Mouse (Mus musculus): ENCODE data around the gene Olfr1286. TPM values are rescaled to one million over a fixed set of nuclear protein-coding genes. Genes with fewer than 3 reads are reported as not detected.

Olfr1286 gene
- not detected in 2 replicates for polyA plus RNA-seq (2012; rRNA removed)

DNA sequence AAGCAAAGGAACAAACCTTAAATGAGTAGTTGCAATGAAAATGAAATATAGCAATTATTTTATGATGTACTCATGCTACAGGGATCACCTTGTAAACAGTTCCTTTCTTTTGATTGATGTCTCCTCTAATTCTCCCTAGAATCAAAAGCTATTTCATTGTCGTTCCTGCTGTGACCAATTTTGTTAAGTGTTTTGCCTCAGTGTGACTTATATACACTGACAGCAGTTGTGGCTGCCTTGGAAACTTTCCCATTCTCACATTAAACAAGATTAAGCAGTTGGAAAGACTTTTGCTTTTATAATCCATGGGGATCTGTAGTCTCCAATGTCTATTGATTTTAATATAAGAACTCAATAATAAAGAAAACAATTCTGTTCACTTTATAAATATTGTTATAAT lies at the start of gene Olfr1286:
TSS of gene Olfr1286 (minus strand) at position 185 of the 400 bp plus-strand sequence.

DNA sequence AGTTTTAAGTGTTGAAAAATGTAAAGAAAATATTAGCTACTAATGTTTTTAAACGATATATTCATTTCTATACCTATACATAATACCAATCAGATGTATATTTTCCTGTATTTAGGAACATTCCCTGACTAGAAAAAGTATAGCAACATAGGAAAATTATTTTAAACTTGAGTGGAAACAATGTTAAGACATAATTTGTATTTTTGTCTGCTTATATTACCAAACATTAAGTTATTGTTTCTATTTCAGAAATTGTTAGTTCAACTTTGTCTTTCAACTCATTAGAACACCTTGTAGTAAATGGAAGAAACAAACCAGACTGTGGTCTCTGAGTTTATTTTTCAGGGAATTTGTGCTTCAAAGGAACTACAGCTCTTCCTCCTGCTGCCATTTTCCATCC lies 25.9 kb upstream of the Olfr1286 start, which contains the start of gene Olfr1287:
TSS of gene Olfr1287 (plus strand) at position 301 of the 400 bp plus-strand sequence.

DNA sequence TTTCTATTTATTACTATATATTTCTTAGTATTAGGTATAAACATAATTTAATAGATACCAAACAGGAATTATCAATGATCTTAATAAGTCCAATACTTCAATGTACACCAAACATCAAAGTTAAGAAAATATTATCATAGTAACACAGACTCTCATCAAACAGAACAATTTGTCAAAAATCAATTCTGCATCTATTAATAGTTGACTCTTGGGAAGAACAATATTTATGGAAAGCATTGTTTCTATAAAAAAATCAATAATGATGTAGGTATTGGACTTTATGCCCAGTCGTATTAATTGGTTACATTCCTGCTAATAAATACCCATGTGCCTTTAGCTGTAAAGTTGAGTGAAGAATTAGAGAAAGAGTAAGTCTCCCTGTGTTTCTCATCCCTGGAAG lies 47.7 kb downstream of the Olfr1286 start, which contains the start of gene Olfr1284:
TSS of gene Olfr1284 (plus strand) at position 301 of the 400 bp plus-strand sequence.

Other genes starting within 250 kb of the Olfr1286 start
- not detected in 2 replicates for gene 4930430A15Rik, start 193.5 kb downstream of the Olfr1286 start, polyA plus RNA-seq (2012; rRNA removed)
- gene Olfr1275, start 187.8 kb downstream of the Olfr1286 start, polyA plus RNA-seq (2012; rRNA removed): not detected in 2 replicates
- not detected in 2 replicates for gene Olfr1276, start 168.6 kb downstream of the Olfr1286 start, polyA plus RNA-seq (2012; rRNA removed)
- not detected in 2 replicates for gene Olfr1277, start 149.0 kb downstream of the Olfr1286 start, polyA plus RNA-seq (2012; rRNA removed)
- gene Olfr1278, start 133.0 kb downstream of the Olfr1286 start, polyA plus RNA-seq (2012; rRNA removed): not detected in 2 replicates
- not detected in 2 replicates for gene Olfr1279, start 122.5 kb downstream of the Olfr1286 start, polyA plus RNA-seq (2012; rRNA removed)
- not detected in 2 replicates for gene Olfr1280, start 109.1 kb downstream of the Olfr1286 start, polyA plus RNA-seq (2012; rRNA removed)
- not detected in 2 replicates for gene Olfr1281, start 96.6 kb downstream of the Olfr1286 start, polyA plus RNA-seq (2012; rRNA removed)
- not detected in 2 replicates for gene Olfr1282, start 87.0 kb downstream of the Olfr1286 start, polyA plus RNA-seq (2012; rRNA removed)
- gene Olfr1283, start 56.3 kb downstream of the Olfr1286 start, polyA plus RNA-seq (2012; rRNA removed): not detected in 2 replicates
- not detected in 2 replicates for gene Olfr1284, start 47.6 kb downstream of the Olfr1286 start, polyA plus RNA-seq (2012; rRNA removed)
- not detected in 2 replicates for gene Olfr1287, start 26.0 kb upstream of the Olfr1286 start, polyA plus RNA-seq (2012; rRNA removed)
- not detected in 2 replicates for gene Olfr1288, start 51.0 kb upstream of the Olfr1286 start, polyA plus RNA-seq (2012; rRNA removed)
- gene Olfr1289, start 57.7 kb upstream of the Olfr1286 start, polyA plus RNA-seq (2012; rRNA removed): not detected in 2 replicates
- gene Olfr1290, start 70.7 kb upstream of the Olfr1286 start, polyA plus RNA-seq (2012; rRNA removed): not detected in 2 replicates
- not detected in 2 replicates for gene Olfr1291-ps1, start 74.1 kb upstream of the Olfr1286 start, polyA plus RNA-seq (2012; rRNA removed)
- not detected in 2 replicates for gene Olfr1293-ps, start 102.1 kb upstream of the Olfr1286 start, polyA plus RNA-seq (2012; rRNA removed)
- gene Olfr1294, start 117.2 kb upstream of the Olfr1286 start, polyA plus RNA-seq (2012; rRNA removed): not detected in 2 replicates
- gene Olfr1295, start 146.6 kb upstream of the Olfr1286 start, polyA plus RNA-seq (2012; rRNA removed): not detected in 2 replicates
- not detected in 2 replicates for gene Olfr1297, start 203.4 kb upstream of the Olfr1286 start, polyA plus RNA-seq (2012; rRNA removed)
- gene Olfr1298, start 226.1 kb upstream of the Olfr1286 start, polyA plus RNA-seq (2012; rRNA removed): not detected in 2 replicates
- not detected in 2 replicates for gene Olfr1299, start 238.3 kb upstream of the Olfr1286 start, polyA plus RNA-seq (2012; rRNA removed)